Mouse (Mus musculus) C2C12 (cell line): Measurements from ENCODE around the gene Slc48a1. TPM values are rescaled to one million over a fixed set of nuclear protein-coding genes. Genes with fewer than 3 reads are reported as not detected.

Experiments
- H3K27me3 ChIP-seq: one replicate; pipeline ENCODE4 v1.6.1; 2011; ENCODE audit not compliant: control insufficient read depth, insufficient read depth, insufficient read length
- H3K36me3 ChIP-seq: one replicate; pipeline ENCODE4 v1.6.1; 2011; ENCODE audit not compliant: control insufficient read depth, insufficient read depth
- H3K4me3 ChIP-seq: one replicate; pipeline ENCODE4 v1.5.1; 2011; ENCODE audit warnings: mild to moderate bottlenecking, control low read depth; ENCODE audit not compliant: poor library complexity, insufficient read depth, severe bottlenecking
- H3K79me2 ChIP-seq: one replicate; pipeline ENCODE4 v1.6.1; 2011; ENCODE audit not compliant: control insufficient read depth, insufficient read depth
- H3K79me3 ChIP-seq: one replicate; pipeline ENCODE4 v1.6.1; 2011; ENCODE audit warnings: low read depth, control low read depth
- H3ac ChIP-seq: one replicate; pipeline ENCODE3; 2011; ENCODE audit warnings: low read depth; ENCODE audit not compliant: control insufficient read depth, insufficient read length
- CEBPB ChIP-seq: IDR thresholded peaks from one replicate; pipeline ENCODE4 v1.6.1; 2011; ENCODE audit warnings: low read depth, mild to moderate bottlenecking, control low read depth, moderate library complexity
- CTCF ChIP-seq: IDR thresholded peaks from one replicate; pipeline ENCODE4 v1.5.1; 2011; ENCODE audit not compliant: control insufficient read depth, insufficient read depth, insufficient read length
- FOSL1 ChIP-seq: IDR thresholded peaks from one replicate; pipeline ENCODE4 v1.8.0; 2011; ENCODE audit warnings: mild to moderate bottlenecking, low read length; ENCODE audit not compliant: poor library complexity, insufficient read depth, severe bottlenecking
- MAX ChIP-seq: IDR thresholded peaks from one replicate; pipeline ENCODE4 v1.6.1; 2011; ENCODE audit warnings: mild to moderate bottlenecking, control low read depth
- MYOD1 ChIP-seq: IDR thresholded peaks from one replicate; pipeline ENCODE4 v1.6.1; 2011; ENCODE audit warnings: low read depth; ENCODE audit not compliant: control insufficient read depth, insufficient read length
- MYOG ChIP-seq: IDR thresholded peaks from one replicate; pipeline ENCODE4 v1.6.1; 2011; ENCODE audit not compliant: control insufficient read depth, insufficient read length; ENCODE audit errors: extremely low read depth
- USF1 ChIP-seq: IDR thresholded peaks from one replicate; pipeline ENCODE4 v1.6.1; 2011; ENCODE audit warnings: low read depth, mild to moderate bottlenecking, control low read depth, moderate library complexity
- polyA plus RNA-seq: library from polyadenylated mRNA; unstranded; fragments of >200 nt; fragmentation: generic; extraction: Trizol; gene quantifications from one replicate; pipeline ENCODE4 v1.2.1, GENCODE M21; 2012; ENCODE audit warnings: missing spikeins

Slc48a1 gene
- polyA plus RNA-seq, 1 experiment: 148 TPM

DNA sequence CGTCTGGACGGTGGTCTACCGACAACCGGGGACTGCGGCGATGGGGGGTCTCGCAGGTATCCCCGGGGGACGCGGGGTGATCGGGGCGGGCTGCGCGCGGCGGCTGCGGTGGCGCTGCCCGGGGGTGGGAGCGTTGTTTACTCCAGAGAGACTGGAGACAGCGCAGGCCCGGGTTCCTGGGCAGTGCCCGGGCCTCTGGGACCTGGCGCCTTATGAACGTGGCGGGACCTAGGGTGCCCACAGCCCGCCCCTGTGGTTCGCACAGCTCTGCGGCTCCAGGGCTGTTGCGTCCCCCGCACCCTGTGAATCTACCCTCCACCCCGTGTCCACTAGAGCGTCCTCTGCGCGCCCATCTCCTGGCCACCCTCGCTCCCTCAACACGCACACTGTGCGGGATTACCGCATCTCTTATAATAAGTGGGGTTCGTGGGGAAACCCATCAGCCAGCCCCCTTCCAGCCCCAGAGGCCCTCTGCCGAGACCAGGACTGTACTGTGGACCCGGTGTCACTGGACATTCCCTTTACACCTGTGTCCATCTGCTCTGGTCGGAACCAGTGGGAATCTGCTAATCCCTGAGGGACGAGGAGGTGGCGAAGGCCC lies 6.3 kb downstream of the Slc48a1 start:
- Histone ChIP-seq H3K36me3 (peaks cover 24% of the 10 kb centered on the region), H3K4me3 (peak overlapping the region; percentile 84), H3ac (peak overlapping the region; percentile 75), H3K79me2 (peaks cover 52% of the 10 kb centered on the region), H3K79me3 (peaks cover 26% of the 10 kb centered on the region), H3K27me3 (no peaks in the 10 kb centered on the region)
- no peak for TF ChIP-seq MAX
- TF ChIP-seq FOSL1: no peak
- TF ChIP-seq CTCF: no peak
- TF ChIP-seq MYOD1: no peak
- TF ChIP-seq CEBPB: no peak
- TF ChIP-seq USF1: no peak
- TF ChIP-seq MYOG: no peak

DNA sequence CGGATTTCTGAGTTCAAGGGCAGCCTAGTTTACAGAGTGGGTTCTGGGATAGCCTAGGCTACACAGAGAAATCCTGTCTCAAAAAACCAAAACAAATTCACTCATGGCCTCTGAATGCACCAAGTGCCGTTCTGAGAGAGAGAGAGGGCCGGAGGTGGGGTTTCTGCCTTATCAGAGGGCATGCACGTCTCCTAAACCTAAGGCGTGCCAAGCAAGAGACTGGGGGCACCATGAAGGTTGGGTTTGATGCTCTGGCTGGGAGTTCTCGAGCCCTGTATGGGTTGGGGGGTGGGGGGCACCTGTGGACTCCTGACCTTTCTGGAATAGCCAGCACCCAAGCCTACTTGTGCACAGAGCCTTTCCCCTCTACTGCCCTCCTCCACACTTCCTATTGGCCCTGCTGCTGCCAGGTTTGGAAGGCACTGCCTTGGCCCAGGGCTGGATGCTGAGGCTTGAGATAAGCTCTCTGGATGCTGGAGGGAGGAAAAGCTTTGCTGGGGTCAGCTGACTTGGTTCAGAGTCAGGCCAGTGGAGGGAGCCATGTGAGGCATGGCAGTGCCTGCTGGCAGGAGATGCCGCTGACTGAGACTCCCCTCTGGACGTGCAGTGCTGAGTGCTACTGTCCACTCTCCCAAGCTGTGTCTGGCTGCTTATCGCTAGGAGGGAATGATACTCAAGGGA lies 7.6 kb downstream of the Slc48a1 start:
- H3K4me3 ChIP-seq: peak overlapping the region; percentile 84
- no peak overlapping the region for H3ac ChIP-seq
- H3K79me3 ChIP-seq: peaks cover 28% of the 10 kb centered on the region
- H3K27me3 ChIP-seq: no peaks in the 10 kb centered on the region
- H3K79me2 ChIP-seq: peaks cover 62% of the 10 kb centered on the region
- peaks cover 37% of the 10 kb centered on the region for H3K36me3 ChIP-seq
- TF ChIP-seq USF1 (peak; percentile 82), MAX (no peak)

GRCm38 (mm10) chr15:97786412-97787112 lies 8.2 kb downstream of the Slc48a1 start:
- Histone ChIP-seq H3ac (peak overlapping the region; percentile 15), H3K4me3 (no peak overlapping the region), H3K36me3 (peaks cover 43% of the 10 kb centered on the region), H3K79me3 (peaks cover 28% of the 10 kb centered on the region), H3K79me2 (peaks cover 62% of the 10 kb centered on the region), H3K27me3 (no peaks in the 10 kb centered on the region)
- TF ChIP-seq MYOD1: no peak
- peak; percentile 22 for TF ChIP-seq CEBPB
- peak; percentile 82 for TF ChIP-seq MAX

- Histone ChIP-seq H3K79me3 (peaks cover 28% of the 10 kb centered on the region), H3K79me2 (peaks cover 62% of the 10 kb centered on the region), H3K27me3 (no peaks in the 10 kb centered on the region), H3K4me3 (no peak overlapping the region), H3ac (no peak overlapping the region), H3K36me3 (peaks cover 50% of the 10 kb centered on the region)
- no peak for TF ChIP-seq MAX
These were observed 9.0 kb downstream of the Slc48a1 start for GRCm38 (mm10) chr15:97787148-97787798.

- Histone ChIP-seq H3K36me3 (peaks cover 57% of the 10 kb centered on the region), H3K79me2 (peaks cover 62% of the 10 kb centered on the region), H3K4me3 (no peak overlapping the region), H3K79me3 (peaks cover 28% of the 10 kb centered on the region), H3ac (no peak overlapping the region), H3K27me3 (no peaks in the 10 kb centered on the region)
- TF ChIP-seq MYOD1: no peak
- no peak for TF ChIP-seq MAX
- no peak for TF ChIP-seq CEBPB
- no peak for TF ChIP-seq MYOG
- no peak for TF ChIP-seq USF1
- no peak for TF ChIP-seq CTCF
- no peak for TF ChIP-seq FOSL1
These were observed 9.7 kb downstream of the Slc48a1 start for GRCm38 (mm10) chr15:97787799-97788667.
